Mouse (Mus musculus) heart, embryonic 12.5 days (tissue): ENCODE measurements around the gene Sh3pxd2b. TPM values are rescaled to one million over a fixed set of nuclear protein-coding genes. Genes with fewer than 3 reads are reported as not detected.

ENCODE experiments used
- ATAC-seq: fragments of 200-750 bp; cut with Nextera tagmentation; 2 replicates; pipeline ENCODE4 v1.8.0; 2017; ENCODE audit warnings: moderate TSS enrichment, moderate library complexity; ENCODE audit not compliant: insufficient number of reproducible peaks, low FRiP score
- H3K27ac ChIP-seq: fragments of 300-500 bp; sonication (generic); 2 replicates; pipeline ENCODE4 v1.5.1; 2016; ENCODE audit warnings: mild to moderate bottlenecking, moderate library complexity; ENCODE audit not compliant: poor library complexity, severe bottlenecking
- H3K27me3 ChIP-seq: fragments of 300-500 bp; sonication (generic); replicated peaks from 2 replicates; pipeline ENCODE4 v1.6.1; 2016; ENCODE audit warnings: mild to moderate bottlenecking, moderate library complexity
- H3K36me3 ChIP-seq: fragments of 300-500 bp; sonication (generic); 2 replicates; pipeline ENCODE4 v1.6.1; 2016; ENCODE audit warnings: mild to moderate bottlenecking, moderate library complexity
- H3K4me1 ChIP-seq: fragments of 300-500 bp; sonication (generic); replicated peaks from 2 replicates; pipeline ENCODE4 v1.6.1; 2016; ENCODE audit warnings: mild to moderate bottlenecking
- H3K4me2 ChIP-seq: fragments of 300-500 bp; sonication (generic); 2 replicates; pipeline ENCODE4 v1.6.1; 2016; ENCODE audit warnings: mild to moderate bottlenecking, moderate library complexity
- H3K4me3 ChIP-seq: fragments of 300-500 bp; sonication (generic); 2 replicates; pipeline ENCODE4 v1.5.1; 2016; ENCODE audit warnings: mild to moderate bottlenecking
- H3K9ac ChIP-seq: fragments of 300-500 bp; sonication (generic); 2 replicates; pipeline ENCODE4 v1.6.1; 2016; ENCODE audit warnings: mild to moderate bottlenecking, moderate library complexity
- H3K9me3 ChIP-seq: fragments of 300-500 bp; sonication (generic); replicated peaks from 2 replicates; pipeline ENCODE4 v1.6.1; 2016; ENCODE audit warnings: mild to moderate bottlenecking, moderate library complexity
- WGBS: fragments of 180-500 bp; shearing (Covaris S2); methylation state at CpG from one replicate; pipeline ENCODE4 v1.1.7; 2016; 5-methylcytosine and 5-hydroxymethylcytosine counted together
- polyA plus RNA-seq: library from polyadenylated mRNA; unstranded; fragments of >200 nt; fragmentation: Nextera tagmentation; extraction: Ambion mirVana; gene quantifications from 2 replicates; pipeline ENCODE4 v1.2.1, GENCODE M21; 2016

The Sh3pxd2b gene
- polyA plus RNA-seq, 1 experiment from 2014 or later: 16.5 TPM

DNA sequence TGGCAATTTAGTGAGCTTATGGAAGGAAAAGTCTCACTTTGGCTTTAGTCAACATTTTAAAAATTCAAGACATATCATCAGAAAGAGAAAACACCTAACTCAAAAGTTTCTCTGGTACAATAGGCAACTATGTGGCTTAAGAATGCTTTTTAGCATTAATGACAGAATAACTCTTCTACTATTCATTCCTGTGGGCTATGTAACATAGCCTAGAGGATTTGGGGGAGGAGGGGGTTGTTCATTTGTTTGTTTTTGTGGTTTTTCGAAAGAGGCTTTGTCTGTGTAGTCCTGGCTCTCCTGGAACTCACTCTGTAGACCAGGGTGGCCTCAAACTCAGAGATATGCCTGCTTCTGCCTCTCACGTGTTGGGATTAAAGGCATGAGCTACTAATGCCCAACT is 51.6 kb downstream of the Sh3pxd2b start:
- Histone ChIP-seq H3K4me3 (no peak overlapping the region), H3K36me3 (peaks cover 43% of the 10 kb centered on the region), H3K4me1 (peaks cover 9% of the 10 kb centered on the region), H3K27me3 (no peaks in the 10 kb centered on the region), H3K27ac (no peak overlapping the region), H3K9ac (no peak overlapping the region), H3K4me2 (no peak overlapping the region), H3K9me3 (no peaks in the 10 kb centered on the region)
- WGBS: 77% methylated on average over 2 of the region's 2 CpGs
- no peak for ATAC-seq

- 68% methylated on average over 7 of the region's 7 CpGs for WGBS
- no peaks in the 10 kb centered on the region for H3K9me3 ChIP-seq
- H3K4me1 ChIP-seq: peaks cover 28% of the 10 kb centered on the region
- no peak for ATAC-seq
- no peak overlapping the region for H3K27ac ChIP-seq
- no peak overlapping the region for H3K9ac ChIP-seq
- H3K4me3 ChIP-seq: no peak overlapping the region
- peaks cover 26% of the 10 kb centered on the region for H3K36me3 ChIP-seq
- no peaks in the 10 kb centered on the region for H3K27me3 ChIP-seq
- no peak overlapping the region for H3K4me2 ChIP-seq
Observed at GRCm38 (mm10) chr11:32402712-32403111, 55.1 kb downstream of the Sh3pxd2b start.

GRCm38 (mm10) chr11:32404708-32405107 is 57.1 kb downstream of the Sh3pxd2b start:
- H3K9me3 ChIP-seq: no peaks in the 10 kb centered on the region
- no peak overlapping the region for H3K27ac ChIP-seq
- WGBS: 88% methylated on average over 3 of the region's 3 CpGs
- peaks cover 37% of the 10 kb centered on the region for H3K36me3 ChIP-seq
- no peak overlapping the region for H3K9ac ChIP-seq
- H3K4me2 ChIP-seq: no peak overlapping the region
- H3K4me3 ChIP-seq: no peak overlapping the region
- no peaks in the 10 kb centered on the region for H3K27me3 ChIP-seq
- ATAC-seq: no peak
- peaks cover 22% of the 10 kb centered on the region for H3K4me1 ChIP-seq

GRCm38 (mm10) chr11:32407863-32408262 is 60.2 kb downstream of the Sh3pxd2b start:
- Histone ChIP-seq H3K9me3 (no peaks in the 10 kb centered on the region), H3K27ac (no peak overlapping the region), H3K4me2 (no peak overlapping the region), H3K4me1 (peaks cover 22% of the 10 kb centered on the region), H3K9ac (no peak overlapping the region), H3K36me3 (peaks cover 47% of the 10 kb centered on the region), H3K4me3 (no peak overlapping the region), H3K27me3 (no peaks in the 10 kb centered on the region)
- WGBS: 58% methylated on average over 3 of the region's 3 CpGs
- ATAC-seq: no peak

GRCm38 (mm10) chr11:32409052-32409451 is 61.4 kb downstream of the Sh3pxd2b start:
- Histone ChIP-seq H3K27ac (no peak overlapping the region), H3K9ac (no peak overlapping the region), H3K4me2 (no peak overlapping the region), H3K9me3 (no peaks in the 10 kb centered on the region), H3K4me3 (no peak overlapping the region), H3K4me1 (peaks cover 22% of the 10 kb centered on the region), H3K36me3 (peaks cover 52% of the 10 kb centered on the region), H3K27me3 (no peaks in the 10 kb centered on the region)
- ATAC-seq: no peak

DNA sequence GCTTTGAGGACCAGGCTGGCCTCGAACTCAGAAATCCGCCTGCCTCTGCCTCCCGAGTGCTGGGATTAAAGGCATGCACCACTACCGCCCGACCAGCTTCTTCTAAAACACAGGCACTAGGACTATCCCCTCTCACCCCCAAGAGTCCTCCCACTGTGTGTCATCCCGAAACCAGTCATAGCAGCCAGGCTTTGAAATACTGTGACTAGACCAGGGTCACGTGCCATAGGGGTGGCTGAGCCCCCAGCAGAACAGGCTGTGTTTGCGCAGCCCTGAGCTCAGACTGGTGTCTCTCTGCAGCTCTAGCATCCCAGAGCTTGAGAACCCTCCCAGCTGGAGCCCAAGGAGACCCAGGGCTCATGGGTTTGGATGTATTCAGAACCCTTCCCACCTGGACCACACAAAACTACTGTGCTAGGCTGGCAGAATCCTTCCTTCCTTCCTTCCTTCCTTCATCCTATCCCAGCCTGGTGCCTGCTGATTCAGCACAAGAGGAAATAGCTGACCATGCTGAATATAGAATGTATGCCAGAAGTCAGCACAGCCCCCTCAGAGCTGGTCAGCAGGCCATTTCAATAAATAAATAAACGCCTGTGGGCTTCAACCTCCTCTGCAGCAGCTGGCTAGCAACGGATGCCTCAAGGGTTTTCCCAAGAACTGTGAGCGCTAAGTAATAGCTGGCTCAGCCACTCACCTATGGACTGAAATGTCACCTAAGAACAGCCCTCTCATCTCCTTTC is 62.4 kb downstream of the Sh3pxd2b start:
- Histone ChIP-seq H3K27ac (no peak overlapping the region), H3K9ac (no peak overlapping the region), H3K27me3 (no peaks in the 10 kb centered on the region), H3K4me2 (no peak overlapping the region), H3K4me1 (peaks cover 21% of the 10 kb centered on the region), H3K9me3 (no peaks in the 10 kb centered on the region), H3K36me3 (peaks cover 57% of the 10 kb centered on the region), H3K4me3 (no peak overlapping the region)
- ATAC-seq: no peak
- 80% methylated on average over 11 of the region's 11 CpGs for WGBS

DNA sequence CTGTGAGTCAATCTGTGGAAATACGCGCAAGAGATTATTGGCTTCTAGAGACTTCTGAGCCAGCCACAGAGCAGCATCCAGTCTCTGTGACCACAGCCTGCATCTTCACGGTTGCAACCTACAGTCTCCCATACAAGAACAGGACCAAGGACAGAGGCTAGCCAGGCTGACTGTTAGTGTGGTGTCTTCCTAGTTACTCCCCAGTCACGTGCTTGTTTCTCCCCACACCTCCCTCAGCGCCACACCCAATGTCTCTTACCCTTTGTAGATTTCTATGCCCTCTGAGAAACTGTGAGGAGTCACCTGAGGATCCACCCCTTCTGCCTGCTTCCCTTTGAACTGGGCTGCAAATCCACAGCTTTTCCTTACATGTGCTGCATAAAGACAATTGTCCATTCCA is 72.4 kb downstream of the Sh3pxd2b start:
- Histone ChIP-seq H3K36me3 (peaks cover 88% of the 10 kb centered on the region), H3K27me3 (no peaks in the 10 kb centered on the region), H3K4me1 (0 out of 2 replicates have a peak, but pooled peaks cover 5% of the 10 kb centered on the region), H3K4me2 (no peak overlapping the region), H3K4me3 (no peak overlapping the region), H3K9me3 (no peaks in the 10 kb centered on the region), H3K27ac (no peak overlapping the region), H3K9ac (no peak overlapping the region)
- no peak for ATAC-seq
- WGBS: 76% methylated on average over 5 of the region's 5 CpGs

GRCm38 (mm10) chr11:32423311-32423710 is 75.7 kb downstream of the Sh3pxd2b start:
- H3K9me3 ChIP-seq: no peaks in the 10 kb centered on the region
- H3K27me3 ChIP-seq: no peaks in the 10 kb centered on the region
- peaks cover 66% of the 10 kb centered on the region for H3K36me3 ChIP-seq
- no peak overlapping the region for H3K27ac ChIP-seq
- H3K4me3 ChIP-seq: no peak overlapping the region
- H3K4me1 ChIP-seq: 0 out of 2 replicates have a peak, but pooled peaks cover 5% of the 10 kb centered on the region
- no peak for ATAC-seq
- no peak overlapping the region for H3K4me2 ChIP-seq
- H3K9ac ChIP-seq: no peak overlapping the region
- WGBS: 85% methylated on average over 12 of the region's 12 CpGs

DNA sequence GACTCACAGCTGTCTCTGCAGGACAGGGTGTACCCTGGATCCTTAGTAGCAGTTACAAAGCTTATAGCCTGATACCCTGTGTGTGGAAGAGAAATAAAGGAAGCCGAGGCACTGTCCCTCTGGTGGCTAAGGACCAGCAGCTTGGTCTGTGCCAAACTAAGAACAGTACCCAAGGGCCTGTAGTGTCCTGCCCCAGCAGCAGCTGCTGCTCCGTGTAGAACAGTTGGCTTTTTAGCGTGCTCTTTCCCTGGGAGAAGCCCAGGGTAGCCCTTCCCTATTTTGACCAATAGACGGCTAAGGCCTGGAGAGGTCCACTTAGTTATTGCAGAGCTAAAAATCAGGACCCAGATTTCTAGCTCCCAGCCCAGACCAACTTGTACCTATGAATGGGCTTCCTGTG is 77.0 kb downstream of the Sh3pxd2b start:
- H3K4me1 ChIP-seq: 0 out of 2 replicates have a peak, but pooled peaks cover 5% of the 10 kb centered on the region
- H3K4me3 ChIP-seq: no peak overlapping the region
- peaks cover 59% of the 10 kb centered on the region for H3K36me3 ChIP-seq
- H3K4me2 ChIP-seq: no peak overlapping the region
- WGBS: 82% methylated on average over 4 of the region's 4 CpGs
- H3K27ac ChIP-seq: no peak overlapping the region
- no peak for ATAC-seq
- H3K9ac ChIP-seq: no peak overlapping the region
- no peaks in the 10 kb centered on the region for H3K9me3 ChIP-seq
- no peaks in the 10 kb centered on the region for H3K27me3 ChIP-seq

GRCm38 (mm10) chr11:32425043-32425658 is 77.5 kb downstream of the Sh3pxd2b start:
- Histone ChIP-seq H3K4me2 (no peak overlapping the region), H3K27ac (no peak overlapping the region), H3K4me3 (no peak overlapping the region), H3K9ac (no peak overlapping the region), H3K9me3 (no peaks in the 10 kb centered on the region), H3K4me1 (0 out of 2 replicates have a peak, but pooled peaks cover 5% of the 10 kb centered on the region), H3K27me3 (no peaks in the 10 kb centered on the region), H3K36me3 (peaks cover 54% of the 10 kb centered on the region)
- WGBS: 73% methylated on average over 10 of the region's 10 CpGs
- no peak for ATAC-seq

GRCm38 (mm10) chr11:32427537-32427936 is 79.9 kb downstream of the Sh3pxd2b start:
- ATAC-seq: no peak
- Histone ChIP-seq H3K9ac (no peak overlapping the region), H3K36me3 (peaks cover 30% of the 10 kb centered on the region), H3K4me2 (no peak overlapping the region), H3K27ac (no peak overlapping the region), H3K4me1 (0 out of 2 replicates have a peak, but pooled peaks cover 5% of the 10 kb centered on the region), H3K4me3 (no peak overlapping the region), H3K9me3 (no peaks in the 10 kb centered on the region), H3K27me3 (no peaks in the 10 kb centered on the region)
- 74% methylated on average over 7 of the region's 7 CpGs for WGBS
